Mouse (Mus musculus) CD4-positive, CD25-positive, alpha-beta regulatory T cell, adult 4 months (primary cell): ENCODE data around the gene Emsy. TPM values are rescaled to one million over a fixed set of nuclear protein-coding genes. Genes with fewer than 3 reads are reported as not detected.

Experiments used
- ATAC-seq: one replicate; pipeline ENCODE4 v1.8.0; 2017
- polyA plus RNA-seq, 2 experiments: library from polyadenylated mRNA; unstranded; fragments of 100-300 nt; shearing (Covaris generic); gene quantifications; one replicate each; pipeline ENCODE4 v1.2.1; 2017

Gene Emsy
- 10 to 100 TPM; 71.4 to 73.3 TPM for polyA plus RNA-seq

GRCm38 (mm10) chr7:98656531-98657221, at the start of gene Emsy:
Gene Emsy (minus strand): TSS chr7:98656783.
- peak; percentile 89 for ATAC-seq

- no peak for ATAC-seq
Measured at GRCm38 (mm10) chr7:98704276-98704675, 47.7 kb upstream of the Emsy start.

- peak; percentile 30 for ATAC-seq
Measured at GRCm38 (mm10) chr7:98703365-98703881, 46.8 kb upstream of the Emsy start.

GRCm38 (mm10) chr7:98702283-98703240, 46.0 kb upstream of the Emsy start, which contains the start of gene Thap12:
Gene Thap12 (plus strand): TSS chr7:98703103.
- peak; percentile 88 for ATAC-seq

GRCm38 (mm10) chr7:98701771-98702170, 45.2 kb upstream of the Emsy start:
- no peak for ATAC-seq

GRCm38 (mm10) chr7:98698590-98698989, 42.0 kb upstream of the Emsy start:
- ATAC-seq, result no peak

GRCm38 (mm10) chr7:98698041-98698440, 41.5 kb upstream of the Emsy start:
- no peak for ATAC-seq

- no peak for ATAC-seq
Measured at GRCm38 (mm10) chr7:98697496-98697895, 40.9 kb upstream of the Emsy start.

GRCm38 (mm10) chr7:98694046-98694445, 37.5 kb upstream of the Emsy start:
- ATAC-seq, result peak; percentile 77

- peak; percentile 90 for ATAC-seq
Measured at GRCm38 (mm10) chr7:98692761-98693546, 36.4 kb upstream of the Emsy start.

GRCm38 (mm10) chr7:98690831-98691230, 34.2 kb upstream of the Emsy start:
- no peak for ATAC-seq

GRCm38 (mm10) chr7:98690126-98690525, 33.5 kb upstream of the Emsy start:
- no peak for ATAC-seq

GRCm38 (mm10) chr7:98685895-98686294, 29.3 kb upstream of the Emsy start:
- ATAC-seq, result no peak

GRCm38 (mm10) chr7:98682821-98683220, 26.2 kb upstream of the Emsy start:
- ATAC-seq, result no peak

GRCm38 (mm10) chr7:98680691-98681090, 24.1 kb upstream of the Emsy start:
- ATAC-seq, result no peak

GRCm38 (mm10) chr7:98678441-98678840, 21.9 kb upstream of the Emsy start:
- ATAC-seq, result no peak

GRCm38 (mm10) chr7:98677511-98677910, 20.9 kb upstream of the Emsy start:
- ATAC-seq, result no peak

GRCm38 (mm10) chr7:98674344-98674743, 17.8 kb upstream of the Emsy start:
- ATAC-seq, result no peak

GRCm38 (mm10) chr7:98672241-98672955, 15.8 kb upstream of the Emsy start:
- no peak for ATAC-seq

- ATAC-seq, result no peak
Measured at GRCm38 (mm10) chr7:98671416-98671815, 14.8 kb upstream of the Emsy start.

- no peak for ATAC-seq
Measured at GRCm38 (mm10) chr7:98670831-98671230, 14.2 kb upstream of the Emsy start.
